Mouse (Mus musculus) retina, postnatal 1 day (tissue): ENCODE measurements around the gene Slc48a1.

Source experiments
- DNase-seq: peaks from one replicate; pipeline ENCODE4 v3.0.0-alpha.2; 2012

Gene Slc48a1

GRCm38 (mm10) chr15:97809942-97810341 is 31.6 kb downstream of the Slc48a1 start:
- no peak for DNase-seq

GRCm38 (mm10) chr15:97810399-97810798 is 32.1 kb downstream of the Slc48a1 start:
- DNase-seq = no peak

- no peak for DNase-seq
Measured at GRCm38 (mm10) chr15:97811307-97811706, 33.0 kb downstream of the Slc48a1 start.

- no peak for DNase-seq
Measured at GRCm38 (mm10) chr15:97812126-97812525, 33.8 kb downstream of the Slc48a1 start.

GRCm38 (mm10) chr15:97812875-97813274 is 34.6 kb downstream of the Slc48a1 start:
- no peak for DNase-seq

- peak; percentile 58 for DNase-seq
Measured at GRCm38 (mm10) chr15:97813452-97814204, 35.3 kb downstream of the Slc48a1 start.

- DNase-seq = no peak
Measured at GRCm38 (mm10) chr15:97814703-97815102, 36.4 kb downstream of the Slc48a1 start.

- no peak for DNase-seq
Measured at GRCm38 (mm10) chr15:97815254-97815653, 36.9 kb downstream of the Slc48a1 start.

- DNase-seq = no peak
Measured at GRCm38 (mm10) chr15:97816199-97816994, 38.1 kb downstream of the Slc48a1 start.

- DNase-seq = no peak
Measured at GRCm38 (mm10) chr15:97819937-97820336, 41.6 kb downstream of the Slc48a1 start.

GRCm38 (mm10) chr15:97821321-97821982 is 43.1 kb downstream of the Slc48a1 start:
- no peak for DNase-seq

- no peak for DNase-seq
Measured at GRCm38 (mm10) chr15:97821983-97822363, 43.7 kb downstream of the Slc48a1 start.

- no peak for DNase-seq
Measured at GRCm38 (mm10) chr15:97822545-97823228, 44.4 kb downstream of the Slc48a1 start.

GRCm38 (mm10) chr15:97823479-97823878 is 45.2 kb downstream of the Slc48a1 start:
- no peak for DNase-seq

GRCm38 (mm10) chr15:97824042-97824441 is 45.7 kb downstream of the Slc48a1 start:
- no peak for DNase-seq

GRCm38 (mm10) chr15:97825071-97825940 is 47.0 kb downstream of the Slc48a1 start:
- peak; percentile 83 for DNase-seq

GRCm38 (mm10) chr15:97825941-97826587 is 47.7 kb downstream of the Slc48a1 start:
- no peak for DNase-seq

GRCm38 (mm10) chr15:97826588-97827261 is 48.4 kb downstream of the Slc48a1 start:
- DNase-seq = no peak

GRCm38 (mm10) chr15:97827401-97827800 is 49.1 kb downstream of the Slc48a1 start:
- DNase-seq = no peak

GRCm38 (mm10) chr15:97828221-97828842 is 50.0 kb downstream of the Slc48a1 start:
- DNase-seq = no peak
